In the genomic region with DNA sequence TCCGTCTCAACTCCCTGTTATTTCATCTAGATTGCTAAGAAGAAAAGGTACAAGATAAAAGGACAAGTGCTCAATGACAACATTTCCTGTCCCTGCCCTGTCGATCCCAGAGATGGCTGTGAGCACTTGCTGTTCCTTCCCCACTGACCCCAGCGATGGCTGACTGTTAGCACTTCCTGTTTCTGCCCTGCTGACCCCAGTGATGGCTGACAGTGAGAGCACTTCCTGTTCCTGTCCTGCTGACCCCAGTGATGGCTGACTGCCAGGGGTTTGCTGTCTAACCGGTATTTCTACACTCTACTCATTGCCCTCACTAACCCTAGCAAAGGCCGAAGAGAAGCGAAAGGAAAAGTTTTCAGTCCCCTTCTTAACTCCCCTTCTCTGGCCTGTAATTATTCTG, we compare ENCODE assay signal across 9 mouse cellular contexts.
DNase-seq lines count a peak whose midpoint lies in the region; ATAC-seq lines count a peak whose summit lies in the region.
"Had no signal": no experiment of that assay in that cellular context is flagged by ENCODE, and none has a peak within 500 bp of the region (broad histone marks: within the 10 kb centered on the region; RNA-seq: fewer than 3 reads in every experiment).

No protein-coding gene starts in this region.

- ATAC-seq in common myeloid progenitor, adult 5-6 weeks (replicated peaks; ENCODE audit: low read depth, poor library complexity, severe bottlenecking), result peak; percentile 69; the same call in 1 of the 2 replicates
- ATAC-seq in megakaryocyte progenitor cell, adult 5-6 weeks (replicated peaks; ENCODE audit: poor library complexity), result peak; percentile 99

- peak; percentile 41 for DNase-seq in adrenal gland, adult 2 months
- DNase-seq in kidney, postnatal 36 days, result peak; percentile 68 to 74
- DNase-seq in right cerebral cortex, adult 18-20 months, result no peak
- DNase-seq in thymus, postnatal 0 days (ENCODE audit: low spot score), result no peak
- DNase-seq in thymus, postnatal 4 days, result no peak
- DNase-seq: cerebellum, postnatal 10 days; midbrain, embryonic 14.5 days had no signal

Comparison
In these comparisons a context has a peak if more than half of its experiments do, and no peak if none do; other contexts are left out.
1. DNase-seq: peak in adrenal gland, adult 2 months (single experiment) and kidney, postnatal 36 days (2 of 2); none in right cerebral cortex, adult 18-20 months (single experiment), thymus, postnatal 0 days (single experiment) and thymus, postnatal 4 days (single experiment).